Comparison of ENCODE assay signal across 8 mouse cellular contexts in genomic region chr2:30885453-30886163, GRCm38 (mm10). TPM values are rescaled to one million over a fixed set of nuclear protein-coding genes. Genes with fewer than 3 reads are reported as not detected.
DNase-seq lines count a peak whose midpoint lies in the region; ATAC-seq lines count a peak whose summit lies in the region.

No protein-coding gene starts in this region.

- DNase-seq in hindbrain, embryonic 10.5 days (ENCODE audit: low spot score): peak; percentile 45
- DNase-seq in cerebellum, adult 11-12 months: peak; percentile 62
- peak; percentile 67 for DNase-seq in forelimb bud, embryonic 11.5 days (ENCODE audit: low read depth, low spot score)
- peak; percentile 31 to 47 for DNase-seq in layer of hippocampus, postnatal 25 days (ENCODE audit: extremely low spot score in 1 of 2, low spot score in 1 of 2)
- DNase-seq in right cerebral cortex, adult 18-20 months: peak; percentile 78
- no peak for DNase-seq in spleen, postnatal 4 days (ENCODE audit: low spot score in 2 of 2)
- no peak for DNase-seq in thymus, postnatal 36 days

- 60% methylated on average over 9 of the region's 9 CpGs for WGBS in hindbrain, embryonic 10.5 days
- WGBS in hindbrain, embryonic 12.5 days: 54% methylated on average over 9 of the region's 9 CpGs

- H3K27me3 ChIP-seq in hindbrain, embryonic 10.5 days (ENCODE audit: insufficient read depth, poor library complexity, severe bottlenecking): no peaks in the 10 kb centered on the region
- no peaks in the 10 kb centered on the region for H3K27me3 ChIP-seq in hindbrain, embryonic 12.5 days

- H3K27ac ChIP-seq in hindbrain, embryonic 10.5 days: peak overlapping the region; percentile 53; the same call in 1 of the 2 replicates
- no peak overlapping the region for H3K27ac ChIP-seq in hindbrain, embryonic 12.5 days

- H3K36me3 ChIP-seq in hindbrain, embryonic 10.5 days: peaks cover 11% of the 10 kb centered on the region
- no peaks in the 10 kb centered on the region for H3K36me3 ChIP-seq in hindbrain, embryonic 12.5 days

- ATAC-seq in hindbrain, embryonic 12.5 days (ENCODE audit: low FRiP score): no peak

- peaks cover 18% of the 10 kb centered on the region; the same call in 1 of the 2 replicates for H3K4me1 ChIP-seq in hindbrain, embryonic 10.5 days (replicated peaks)
- H3K4me1 ChIP-seq in hindbrain, embryonic 12.5 days: 0 out of 2 replicates have a peak, but pooled peaks cover 2% of the 10 kb centered on the region

- no peak overlapping the region for H3K4me3 ChIP-seq in hindbrain, embryonic 10.5 days
- H3K4me3 ChIP-seq in hindbrain, embryonic 12.5 days: no peak overlapping the region

- H3K9me3 ChIP-seq in hindbrain, embryonic 10.5 days: 0 out of 2 replicates have a peak, but pooled peaks cover 2% of the 10 kb centered on the region
- no peaks in the 10 kb centered on the region for H3K9me3 ChIP-seq in hindbrain, embryonic 12.5 days (replicated peaks)

- no peak overlapping the region for H3K9ac ChIP-seq in hindbrain, embryonic 12.5 days

- no peak overlapping the region for H3K4me2 ChIP-seq in hindbrain, embryonic 12.5 days (replicated peaks)

RNA-seq across cellular contexts. Expression of gene Ptges, which starts 44.1 kb away (rescaled TPM):
- polyA plus RNA-seq in hindbrain, embryonic 10.5 days (2016; fragmentation: Nextera tagmentation; extraction: Ambion mirVana): 10.8 and 13.3 TPM in 2 replicates
- 4.7 and 7.1 TPM in 2 replicates for polyA plus RNA-seq in hindbrain, embryonic 12.5 days (2016; fragmentation: Nextera tagmentation; extraction: Ambion mirVana)
- 1 to 10 TPM; 2.7 to 4.2 TPM for total RNA-seq in layer of hippocampus, postnatal 25 days (2021)

RNA-seq across cellular contexts. Expression of gene Prrx2, which starts 50.8 kb away (rescaled TPM):
- polyA plus RNA-seq in hindbrain, embryonic 10.5 days (2016; fragmentation: Nextera tagmentation; extraction: Ambion mirVana): 40.6 and 43.3 TPM in 2 replicates
- 38.8 and 38.9 TPM in 2 replicates for polyA plus RNA-seq in hindbrain, embryonic 12.5 days (2016; fragmentation: Nextera tagmentation; extraction: Ambion mirVana)
- 1 to 10 TPM; 1.7 to 3.3 TPM for total RNA-seq in layer of hippocampus, postnatal 25 days (2021)

RNA-seq across cellular contexts. Expression of gene Asb6, which starts 55.5 kb away (rescaled TPM):
- polyA plus RNA-seq in hindbrain, embryonic 10.5 days (2016; fragmentation: Nextera tagmentation; extraction: Ambion mirVana): 46.1 and 46.5 TPM in 2 replicates
- 38.9 and 40.6 TPM in 2 replicates for polyA plus RNA-seq in hindbrain, embryonic 12.5 days (2016; fragmentation: Nextera tagmentation; extraction: Ambion mirVana)
- 10 to 100 TPM; 35.1 to 40.1 TPM for total RNA-seq in layer of hippocampus, postnatal 25 days (2021)

Comparison
In these comparisons a context has a peak if more than half of its experiments do, and no peak if none do; other contexts are left out.
1. DNase-seq: peak in hindbrain, embryonic 10.5 days (single experiment), cerebellum, adult 11-12 months (single experiment), forelimb bud, embryonic 11.5 days (single experiment), layer of hippocampus, postnatal 25 days (2 of 2) and right cerebral cortex, adult 18-20 months (single experiment); none in spleen, postnatal 4 days (0 of 2) and thymus, postnatal 36 days (0 of 2).